Mouse (Mus musculus): ENCODE results near the gene Asz1.

The Asz1 gene

GRCm38 (mm10) chr6:18108934-18109333 is at the start of gene Asz1:
Gene Asz1, minus strand, starts transcription at chr6:18109061.
- no peak for DNase-seq (ENCODE audit: low spot score in 2 of 2)

- DNase-seq (ENCODE audit: low spot score in 2 of 2): no peak
Observed at GRCm38 (mm10) chr6:18153031-18153430, 44.2 kb upstream of the Asz1 start.

- no peak for DNase-seq (ENCODE audit: low spot score in 2 of 2)
Observed at GRCm38 (mm10) chr6:18135246-18135645, 26.4 kb upstream of the Asz1 start.

GRCm38 (mm10) chr6:18128059-18128458 is 19.2 kb upstream of the Asz1 start:
- no peak for DNase-seq (ENCODE audit: low spot score in 2 of 2)

- no peak for DNase-seq (ENCODE audit: low spot score in 2 of 2)
Observed at GRCm38 (mm10) chr6:18127206-18127983, 18.5 kb upstream of the Asz1 start.

- no peak for DNase-seq (ENCODE audit: low spot score in 2 of 2)
Observed at GRCm38 (mm10) chr6:18096861-18097260, 12.0 kb downstream of the Asz1 start.

- DNase-seq (ENCODE audit: low spot score in 2 of 2): no peak
Observed at GRCm38 (mm10) chr6:18089098-18089497, 19.8 kb downstream of the Asz1 start.

GRCm38 (mm10) chr6:18087160-18087804 is 21.6 kb downstream of the Asz1 start:
- DNase-seq (ENCODE audit: low spot score in 2 of 2): no peak

GRCm38 (mm10) chr6:18078615-18079014 is 30.2 kb downstream of the Asz1 start:
- DNase-seq (ENCODE audit: low spot score in 2 of 2): no peak

- DNase-seq (ENCODE audit: low spot score in 2 of 2): no peak
Observed at GRCm38 (mm10) chr6:18076986-18077385, 31.9 kb downstream of the Asz1 start.

GRCm38 (mm10) chr6:18076577-18076976 is 32.3 kb downstream of the Asz1 start:
- no peak for DNase-seq (ENCODE audit: low spot score in 2 of 2)

GRCm38 (mm10) chr6:18057899-18058298 is 51.0 kb downstream of the Asz1 start:
- no peak for DNase-seq (ENCODE audit: low spot score in 2 of 2)

- DNase-seq (ENCODE audit: low spot score in 2 of 2): no peak
Observed at GRCm38 (mm10) chr6:18051702-18052101, 57.2 kb downstream of the Asz1 start.

GRCm38 (mm10) chr6:18044299-18044698 is 64.6 kb downstream of the Asz1 start:
- no peak for DNase-seq (ENCODE audit: low spot score in 2 of 2)

- no peak for DNase-seq (ENCODE audit: low spot score in 2 of 2)
Observed at GRCm38 (mm10) chr6:18043172-18043571, 65.7 kb downstream of the Asz1 start.

GRCm38 (mm10) chr6:18032271-18032670 is 76.6 kb downstream of the Asz1 start:
- DNase-seq (ENCODE audit: low spot score in 2 of 2): no peak

- DNase-seq (ENCODE audit: low spot score in 2 of 2): no peak
Observed at GRCm38 (mm10) chr6:18031509-18032010, 77.3 kb downstream of the Asz1 start.

- DNase-seq (ENCODE audit: low spot score in 2 of 2): no peak
Observed at GRCm38 (mm10) chr6:18030868-18031508, 77.9 kb downstream of the Asz1 start.

- DNase-seq (ENCODE audit: low spot score in 2 of 2): no peak
Observed at GRCm38 (mm10) chr6:18029746-18030656, 78.9 kb downstream of the Asz1 start, which contains the start of gene Wnt2. Gene Wnt2, minus strand, starts transcription at chr6:18030585.

GRCm38 (mm10) chr6:18024133-18024794 is 84.6 kb downstream of the Asz1 start:
- DNase-seq (ENCODE audit: low spot score in 2 of 2): no peak

GRCm38 (mm10) chr6:18013346-18013745 is 95.5 kb downstream of the Asz1 start:
- DNase-seq (ENCODE audit: low spot score in 2 of 2): no peak

Data from spleen, postnatal 36 days (tissue).